ENCODE assay signal across 9 mouse cellular contexts in the genomic region with DNA sequence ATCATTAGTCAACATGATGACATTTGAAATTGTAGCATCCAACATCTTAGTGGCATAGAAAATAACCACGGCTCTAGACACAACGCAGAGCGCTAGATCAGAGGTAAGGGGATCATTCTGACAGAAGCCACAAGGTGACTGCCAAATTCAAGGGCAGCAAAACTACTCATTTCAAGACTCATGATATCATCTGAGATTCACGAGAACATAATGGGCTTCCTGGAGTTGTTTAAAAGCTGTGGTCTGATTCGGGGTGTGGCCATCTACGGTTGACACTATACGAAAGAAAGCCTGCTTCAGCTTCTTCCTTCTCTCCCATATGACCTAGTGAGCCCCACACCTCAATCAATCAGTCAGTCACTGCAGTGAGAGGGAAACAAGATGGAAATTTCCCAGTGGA.
DNase-seq lines count a peak whose midpoint lies in the region; ATAC-seq lines count a peak whose summit lies in the region.
"Had no signal": no experiment of that assay in that cellular context is flagged by ENCODE, and none has a peak within 500 bp of the region (broad histone marks: within the 10 kb centered on the region; RNA-seq: fewer than 3 reads in every experiment).

No protein-coding gene starts in this region.

- no peaks in the 10 kb centered on the region for H3K9me3 ChIP-seq in forebrain, embryonic 13.5 days (replicated peaks)
- H3K9me3 ChIP-seq in forebrain, embryonic 12.5 days, result no peaks in the 10 kb centered on the region
- no peaks in the 10 kb centered on the region for H3K9me3 ChIP-seq in liver, embryonic 11.5 days (ENCODE audit: control insufficient read depth, low read length)
- H3K9me3 ChIP-seq in hindbrain, embryonic 16.5 days (ENCODE audit: control insufficient read depth, low read length), result no peaks in the 10 kb centered on the region
- H3K9me3 ChIP-seq in neural tube, embryonic 13.5 days, result no peaks in the 10 kb centered on the region
- H3K9me3 ChIP-seq: limb, embryonic 15.5 days had no signal

- no peak for DNase-seq in liver, embryonic 11.5 days (ENCODE audit: low spot score)
- no peak for DNase-seq in liver
- DNase-seq in spleen, adult 12 weeks (ENCODE audit: low spot score), result no peak
- DNase-seq in embryo, embryonic 9.5 days (ENCODE audit: extremely low spot score), result no peak

- H3K27me3 ChIP-seq in forebrain, embryonic 13.5 days, result no peaks in the 10 kb centered on the region
- H3K27me3 ChIP-seq in forebrain, embryonic 12.5 days, result 0 out of 2 replicates have a peak, but pooled peaks cover 10% of the 10 kb centered on the region
- H3K27me3 ChIP-seq in liver, embryonic 11.5 days (replicated peaks; ENCODE audit: control insufficient read depth, insufficient read depth, low read length), result no peaks in the 10 kb centered on the region; the same call in 1 of the 2 replicates
- no peaks in the 10 kb centered on the region for H3K27me3 ChIP-seq in hindbrain, embryonic 16.5 days (replicated peaks; ENCODE audit: control insufficient read depth, insufficient read depth, low read length)
- H3K27me3 ChIP-seq in neural tube, embryonic 13.5 days, result no peaks in the 10 kb centered on the region
- H3K27me3 ChIP-seq: limb, embryonic 15.5 days had no signal

- H3K4me2 ChIP-seq in forebrain, embryonic 13.5 days, result peak overlapping the region; percentile 79
- no peak overlapping the region; the same call in 1 of the 2 replicates for H3K4me2 ChIP-seq in forebrain, embryonic 12.5 days
- H3K4me2 ChIP-seq in liver, embryonic 11.5 days, result peak overlapping the region; percentile 75; the same call in 1 of the 2 replicates
- peak overlapping the region; percentile 77 for H3K4me2 ChIP-seq in hindbrain, embryonic 16.5 days (ENCODE audit: low read length)
- peak overlapping the region; percentile 71 for H3K4me2 ChIP-seq in neural tube, embryonic 13.5 days

- WGBS in forebrain, embryonic 13.5 days, result 86% methylated on average over 7 of the region's 7 CpGs
- WGBS in forebrain, embryonic 12.5 days, result 90% methylated on average over 7 of the region's 7 CpGs
- WGBS in liver, embryonic 11.5 days, result 74% methylated on average over 7 of the region's 7 CpGs
- WGBS in hindbrain, embryonic 16.5 days, result 82% methylated on average over 7 of the region's 7 CpGs
- WGBS in neural tube, embryonic 13.5 days, result 76% methylated on average over 7 of the region's 7 CpGs

- H3K4me3 ChIP-seq in forebrain, embryonic 13.5 days, result no peak overlapping the region
- H3K4me3 ChIP-seq in forebrain, embryonic 12.5 days (replicated peaks), result no peak overlapping the region
- H3K4me3 ChIP-seq in liver, embryonic 11.5 days (ENCODE audit: low read depth, low read length), result no peak overlapping the region
- H3K4me3 ChIP-seq in hindbrain, embryonic 16.5 days (ENCODE audit: low read length), result peak overlapping the region; percentile 52
- H3K4me3 ChIP-seq in neural tube, embryonic 13.5 days, result peak overlapping the region; percentile 49

- no peak overlapping the region for H3K27ac ChIP-seq in forebrain, embryonic 13.5 days
- H3K27ac ChIP-seq in forebrain, embryonic 12.5 days, result no peak overlapping the region
- H3K27ac ChIP-seq in liver, embryonic 11.5 days (ENCODE audit: low read depth, low read length), result no peak overlapping the region
- no peak overlapping the region for H3K27ac ChIP-seq in hindbrain, embryonic 16.5 days (ENCODE audit: low read depth, low read length)
- no peak overlapping the region for H3K27ac ChIP-seq in neural tube, embryonic 13.5 days (replicated peaks)
- H3K27ac ChIP-seq: limb, embryonic 15.5 days had no signal

- H3K9ac ChIP-seq in forebrain, embryonic 13.5 days, result no peak overlapping the region
- no peak overlapping the region for H3K9ac ChIP-seq in forebrain, embryonic 12.5 days
- no peak overlapping the region for H3K9ac ChIP-seq in liver, embryonic 11.5 days (ENCODE audit: low read depth, low read length)
- H3K9ac ChIP-seq in hindbrain, embryonic 16.5 days (ENCODE audit: low read depth, low read length), result peak overlapping the region; percentile 14; the same call in 1 of the 2 replicates
- H3K9ac ChIP-seq in neural tube, embryonic 13.5 days, result 0 out of 2 replicates have a peak overlapping the region, but pooled peaks have one; percentile 77

- H3K36me3 ChIP-seq in forebrain, embryonic 13.5 days (ENCODE audit: poor library complexity, severe bottlenecking), result no peaks in the 10 kb centered on the region
- H3K36me3 ChIP-seq in forebrain, embryonic 12.5 days (replicated peaks), result no peaks in the 10 kb centered on the region
- H3K36me3 ChIP-seq in liver, embryonic 11.5 days (ENCODE audit: control insufficient read depth, insufficient read depth, low read length), result no peaks in the 10 kb centered on the region
- H3K36me3 ChIP-seq in hindbrain, embryonic 16.5 days (ENCODE audit: control insufficient read depth, insufficient read depth, low read length), result no peaks in the 10 kb centered on the region
- H3K36me3 ChIP-seq in neural tube, embryonic 13.5 days, result no peaks in the 10 kb centered on the region
- H3K36me3 ChIP-seq: limb, embryonic 15.5 days had no signal

- H3K4me1 ChIP-seq in forebrain, embryonic 13.5 days, result peaks cover 10% of the 10 kb centered on the region; the same call in 1 of the 2 replicates
- peaks cover 7% of the 10 kb centered on the region for H3K4me1 ChIP-seq in forebrain, embryonic 12.5 days
- H3K4me1 ChIP-seq in liver, embryonic 11.5 days (replicated peaks; ENCODE audit: control insufficient read depth, insufficient read depth, low read length), result no peaks in the 10 kb centered on the region; the same call in 1 of the 2 replicates
- H3K4me1 ChIP-seq in hindbrain, embryonic 16.5 days (ENCODE audit: control insufficient read depth, insufficient read depth, low read depth, low read length), result peaks cover 8% of the 10 kb centered on the region
- peaks cover 29% of the 10 kb centered on the region for H3K4me1 ChIP-seq in neural tube, embryonic 13.5 days (replicated peaks)

- no peak for ATAC-seq in forebrain, embryonic 13.5 days
- ATAC-seq in forebrain, embryonic 12.5 days (ENCODE audit: low FRiP score), result no peak
- no peak for ATAC-seq in liver, embryonic 11.5 days (replicated peaks; ENCODE audit: low FRiP score)
- ATAC-seq in hindbrain, embryonic 16.5 days, result peak; percentile 16; the same call in 1 of the 2 replicates
- ATAC-seq in neural tube, embryonic 13.5 days (ENCODE audit: low read depth), result no peak

Comparison
In these comparisons a context has a peak if more than half of its experiments do, and no peak if none do; other contexts are left out.
1. H3K4me3 ChIP-seq: peak in hindbrain, embryonic 16.5 days (single experiment) and neural tube, embryonic 13.5 days (single experiment); none in forebrain, embryonic 13.5 days (single experiment), forebrain, embryonic 12.5 days (single experiment) and liver, embryonic 11.5 days (single experiment).
2. H3K9ac ChIP-seq: peak in hindbrain, embryonic 16.5 days (single experiment) and neural tube, embryonic 13.5 days (single experiment); none in forebrain, embryonic 13.5 days (single experiment), forebrain, embryonic 12.5 days (single experiment) and liver, embryonic 11.5 days (single experiment).